Mouse (Mus musculus): ENCODE data around the gene Car15. TPM values are rescaled to one million over a fixed set of nuclear protein-coding genes. Genes with fewer than 3 reads are reported as not detected.

Car15 gene
- total RNA-seq, 2 experiments from 2014 or later = 1.4 to 1.6 TPM

DNA sequence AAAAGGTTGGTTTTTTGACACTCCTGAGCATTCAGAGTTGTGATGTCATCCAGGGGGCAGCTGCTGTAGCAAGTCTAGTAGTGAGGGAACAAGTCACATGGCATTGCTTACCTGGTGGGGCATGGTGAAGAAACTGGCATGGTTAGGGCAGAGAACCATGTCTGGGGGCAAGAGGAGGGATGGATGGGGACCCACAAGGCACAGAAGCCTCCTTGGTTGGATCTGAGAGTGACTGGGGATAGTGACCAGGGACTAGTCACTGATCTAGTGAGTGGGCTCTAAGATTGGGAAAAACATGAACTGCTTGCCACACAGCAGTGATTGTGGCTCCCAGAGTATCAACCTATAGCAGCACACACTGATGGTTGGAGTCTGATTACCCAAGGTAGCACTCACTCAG is 38.6 kb downstream of the Car15 start:
- DNase-seq = no peak

DNA sequence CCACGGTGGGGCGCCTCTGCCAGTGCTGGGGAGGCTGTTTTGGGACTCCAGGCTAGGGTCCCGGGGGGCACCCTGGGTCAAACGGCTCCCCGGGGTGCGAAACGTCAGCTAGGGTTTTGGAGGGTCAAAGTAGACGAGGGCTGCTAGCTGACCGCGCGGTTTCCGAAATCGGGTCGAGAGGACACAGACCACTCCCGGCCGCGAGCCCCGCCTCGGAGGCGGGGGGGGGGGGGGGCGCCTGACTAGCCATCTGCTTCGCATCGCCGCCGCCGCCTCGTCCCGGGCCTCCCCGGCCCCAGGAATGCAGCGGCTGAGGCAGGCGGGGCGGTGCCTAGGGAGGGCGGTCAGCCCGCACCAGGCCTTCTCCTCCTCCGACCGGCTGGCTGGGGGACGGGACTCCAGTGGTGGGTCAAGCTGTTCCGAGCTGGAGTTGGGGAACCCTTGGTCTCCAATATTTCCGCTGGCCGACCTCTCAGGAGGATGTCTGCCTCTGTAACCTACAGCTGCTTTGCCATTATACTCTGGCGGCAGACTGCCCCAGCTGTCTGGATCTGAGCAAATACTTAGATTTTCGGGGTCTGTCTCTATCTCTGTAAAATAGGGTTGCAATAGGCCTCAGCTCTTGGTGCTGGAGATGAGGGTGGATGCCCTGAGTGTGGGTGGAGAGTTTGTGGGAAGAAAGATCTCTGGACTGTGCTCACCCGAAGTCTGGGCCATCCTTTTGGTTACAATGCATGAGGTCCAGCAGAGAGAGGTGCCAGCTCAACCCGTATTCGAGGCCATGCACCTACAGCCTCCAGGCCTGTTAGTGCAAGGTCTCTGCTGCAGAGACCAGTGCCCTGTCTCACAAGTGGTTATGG is 39.6 kb downstream of the Car15 start:
- peak; percentile 75 for DNase-seq

DNA sequence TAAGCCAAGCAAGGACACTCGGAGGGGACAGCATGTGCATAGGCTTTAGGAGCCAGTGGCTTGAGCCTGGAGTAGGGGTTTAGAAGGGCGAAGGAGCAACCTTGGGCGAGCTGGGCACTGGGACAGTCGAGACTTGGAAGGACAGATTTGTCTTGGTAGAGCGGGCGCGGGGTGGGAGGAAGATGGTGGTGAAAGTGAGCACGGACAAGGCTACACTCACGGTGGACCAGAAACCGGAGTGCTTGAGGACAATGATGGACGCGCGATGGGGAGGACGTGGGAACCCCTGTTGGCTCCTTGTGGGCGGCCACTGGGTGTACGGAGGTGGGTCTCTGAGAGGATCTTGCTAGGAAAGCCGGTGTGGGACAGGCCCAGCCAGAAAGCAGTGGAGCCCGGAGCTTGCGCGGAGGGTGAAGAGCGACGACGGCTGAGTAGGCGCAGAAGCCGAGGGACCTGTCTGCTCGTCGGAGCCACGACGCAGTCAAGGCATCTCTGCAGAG is 40.3 kb downstream of the Car15 start:
- DNase-seq = peak; percentile 41

DNA sequence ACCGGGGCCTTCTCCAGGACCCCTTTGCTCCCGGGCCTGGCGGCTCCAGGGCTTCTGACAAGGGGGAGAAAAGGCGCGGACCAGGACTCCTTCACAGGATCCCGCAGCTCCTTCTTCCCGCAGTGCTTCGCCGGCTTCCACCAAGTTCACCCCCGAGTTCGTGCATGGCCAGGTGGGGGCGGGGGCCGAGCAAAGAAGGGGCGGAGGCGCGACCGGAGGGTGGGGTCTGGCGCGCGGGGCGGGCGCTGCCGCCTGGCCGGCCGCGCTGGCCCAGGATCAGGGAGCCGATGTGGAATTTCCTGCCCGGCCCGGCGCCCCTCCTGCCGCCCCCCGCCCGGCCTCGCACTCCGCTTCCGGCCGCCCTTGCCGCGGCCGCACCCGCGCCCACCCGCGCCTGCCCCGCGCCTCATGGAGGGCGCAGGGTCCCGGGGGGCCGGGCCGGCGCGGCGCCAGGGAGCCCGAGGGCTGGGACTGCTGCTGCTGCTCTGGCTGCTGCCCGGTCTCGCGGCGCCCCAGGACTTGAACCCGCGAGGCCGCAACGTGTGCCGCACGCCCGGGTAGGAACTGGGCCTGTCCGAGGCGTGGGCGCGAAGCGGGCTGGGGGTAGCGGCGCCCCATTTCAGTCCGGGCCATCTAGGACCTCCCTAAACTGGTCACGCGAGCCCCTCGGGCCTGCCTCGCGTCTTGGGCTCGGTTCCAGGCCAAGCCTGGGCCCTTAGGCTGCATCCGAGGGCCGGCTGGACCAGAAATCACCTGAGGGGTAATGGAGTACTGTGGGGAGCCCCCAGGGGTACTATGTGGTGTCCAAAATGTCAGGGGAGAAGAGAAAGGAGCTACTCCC is 41.0 kb downstream of the Car15 start, which contains the start of gene Scarf2:
Gene Scarf2 (plus strand): TSS at position 312 of the 841 bp plus-strand sequence.
- peak; percentile 77 for DNase-seq

DNA sequence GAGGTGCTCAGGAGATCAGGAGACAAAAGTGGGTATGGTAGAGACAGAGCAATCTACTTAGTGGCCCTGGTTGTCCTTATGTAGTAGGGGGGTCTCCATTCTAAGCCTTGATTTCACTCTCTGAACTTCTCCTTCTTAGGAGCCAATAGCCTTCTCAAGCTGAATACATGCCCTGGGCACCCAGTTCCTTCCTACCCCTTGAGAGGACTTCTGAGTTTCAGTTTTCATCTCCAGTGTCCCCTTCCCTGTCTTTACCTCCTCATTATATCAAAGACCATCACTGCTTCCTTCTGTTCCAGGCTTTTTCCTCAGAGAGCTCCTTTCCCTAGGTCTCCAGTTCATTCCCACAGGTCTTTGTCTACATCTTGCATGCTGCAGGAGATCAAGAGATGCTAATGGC is 41.6 kb downstream of the Car15 start:
- no peak for DNase-seq

DNA sequence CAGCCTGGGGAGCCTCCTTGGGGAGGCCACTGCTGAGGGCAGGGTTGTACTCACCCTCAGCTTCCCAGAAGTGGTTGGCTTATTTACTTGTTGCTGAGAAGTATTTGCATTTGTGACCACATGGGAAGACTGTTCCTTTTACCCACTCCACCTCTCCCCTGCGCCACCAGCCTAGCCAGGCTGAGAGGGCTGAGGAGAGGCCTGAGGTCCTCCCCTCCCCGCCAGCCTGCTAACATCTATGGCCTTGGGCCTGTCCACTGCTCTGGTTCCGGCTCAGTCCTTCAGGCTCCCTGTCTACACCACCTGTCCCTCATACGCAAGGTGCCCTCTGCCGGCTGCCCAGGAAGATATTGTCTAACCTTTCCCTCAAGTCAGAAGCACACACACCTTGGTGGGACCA is 42.5 kb downstream of the Car15 start:
- no peak for DNase-seq

DNA sequence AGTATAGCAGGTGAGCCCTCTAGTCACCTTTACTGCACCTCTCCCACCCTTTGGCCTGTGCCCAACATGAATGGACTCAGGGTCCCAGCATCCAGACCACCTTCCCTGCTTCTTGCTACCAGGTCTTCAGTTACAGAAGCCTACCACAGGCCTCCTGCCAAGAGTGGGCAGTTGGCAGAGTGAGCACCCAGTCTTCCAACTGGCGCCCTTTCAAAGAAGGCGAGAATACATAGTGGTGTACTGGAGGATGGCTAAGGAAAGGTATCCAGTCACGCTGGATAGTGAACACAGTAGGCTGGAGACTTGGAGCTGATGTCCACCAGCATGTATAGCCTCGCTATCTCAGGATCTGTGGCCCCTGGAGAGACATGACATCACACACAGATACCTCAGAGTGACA is 44.1 kb downstream of the Car15 start:
- DNase-seq = no peak

DNA sequence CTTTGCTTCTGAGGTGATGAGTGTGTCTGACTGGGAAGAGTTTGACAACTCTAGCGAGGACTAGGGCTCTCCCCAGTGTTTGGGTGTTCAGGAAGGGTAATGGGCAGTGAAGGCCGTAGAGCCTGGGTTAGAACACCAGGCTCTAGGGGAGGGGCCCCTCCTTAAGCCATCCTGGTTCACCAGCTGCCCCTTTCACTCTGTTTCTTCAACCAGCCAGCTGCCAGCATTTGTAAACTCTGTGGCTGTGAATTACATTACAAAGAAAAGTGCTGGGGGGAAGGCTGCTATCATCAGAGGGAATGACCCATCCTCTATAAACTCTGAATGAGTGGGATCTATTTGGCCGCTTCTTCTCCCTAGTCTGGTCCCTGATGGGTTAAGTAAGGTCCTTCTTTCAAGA is 45.4 kb downstream of the Car15 start:
- no peak for DNase-seq

DNA sequence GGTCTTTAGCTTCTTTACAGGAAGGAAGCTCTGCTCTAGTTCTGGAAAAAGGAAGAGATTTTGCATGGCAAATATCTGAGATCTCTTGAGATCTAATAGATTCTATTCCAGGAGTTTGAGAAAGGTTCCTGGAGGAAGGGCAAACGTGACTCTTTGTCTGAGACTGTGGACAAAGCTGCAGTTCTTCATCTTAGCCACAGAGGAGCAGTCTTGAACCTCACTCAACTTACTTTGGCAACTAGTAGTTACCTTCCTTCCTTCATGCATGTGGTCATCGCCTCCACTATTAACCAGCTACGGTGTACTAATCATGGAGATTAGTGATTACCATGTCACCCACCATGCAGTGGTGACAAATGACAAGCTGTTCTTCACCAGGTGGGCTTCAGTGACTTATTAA is 52.8 kb downstream of the Car15 start:
- DNase-seq = no peak

Other genes starting within 250 kb of the Car15 start
- 10 to 100 TPM; 30.9 to 35.4 TPM for gene Smpd4, start 219.0 kb downstream of the Car15 start, total RNA-seq (2021)
- gene Ccdc74a, start 191.9 kb downstream of the Car15 start, total RNA-seq (2021) = 1 to 10 TPM; 2.0 to 2.1 TPM
- gene Med15, start 105.5 kb downstream of the Car15 start, total RNA-seq (2021) = 10 to 100 TPM; 40.4 to 44.4 TPM
- gene Klhl22, start 78.7 kb downstream of the Car15 start, total RNA-seq (2021) = 10 to 100 TPM; 24.6 to 25.1 TPM
- gene Scarf2, start 41.1 kb downstream of the Car15 start, total RNA-seq (2021) = 10 to 100 TPM; 16.6 to 17.7 TPM
- not detected for gene B830017H08Rik, start 5.2 kb downstream of the Car15 start, total RNA-seq (2021)
- gene Gm20518, start 53.3 kb upstream of the Car15 start, total RNA-seq (2021) = not detected
- gene Tssk1, start 55.9 kb upstream of the Car15 start, total RNA-seq (2021) = under 1 TPM; 0.07 to 0.09 TPM
- gene Dgcr2, start 60.2 kb upstream of the Car15 start, total RNA-seq (2021) = 10 to 100 TPM; 53.5 to 54.8 TPM
- gene Tssk2, start 60.3 kb upstream of the Car15 start, total RNA-seq (2021) = not detected
- gene Ess2, start 73.0 kb upstream of the Car15 start, total RNA-seq (2021) = 10 to 100 TPM; 18.3 to 18.8 TPM
- gene Gsc2, start 76.7 kb upstream of the Car15 start, total RNA-seq (2021) = not detected
- gene Slc25a1, start 89.9 kb upstream of the Car15 start, total RNA-seq (2021) = 10 to 100 TPM; 14.3 to 16.3 TPM
- gene Vpreb2, start 142.1 kb upstream of the Car15 start, total RNA-seq (2021) = not detected
- gene Dgcr6, start 214.5 kb upstream of the Car15 start, total RNA-seq (2021) = 10 to 100 TPM; 42.4 to 48.6 TPM